Mouse (Mus musculus) thymus, adult 2 months (tissue): ENCODE measurements around the gene Ccnh.

Experiments
- CTCF ChIP-seq: fragments of 200-500 bp; IDR thresholded peaks from 2 replicates; pipeline ENCODE4 v1.5.1; 2012; ENCODE audit warnings: mild to moderate bottlenecking, control low read depth, low read length, moderate library complexity, borderline replicate concordance; ENCODE audit not compliant: control insufficient read depth, poor library complexity, insufficient read depth; ENCODE audit errors: extremely low read depth
- POLR2A ChIP-seq: fragments of 200-500 bp; IDR thresholded peaks from 2 replicates; pipeline ENCODE4 v1.6.1; 2012; ENCODE audit warnings: mild to moderate bottlenecking, low read length, control low read depth, moderate library complexity; ENCODE audit not compliant: control insufficient read depth, poor library complexity, insufficient read depth; ENCODE audit errors: extremely low read depth

- TF ChIP-seq CTCF (no peak), POLR2A (no peak)
Observed at GRCm38 (mm10) chr13:85146471-85146870, 42.7 kb upstream of the Ccnh start.
